Mouse (Mus musculus): ENCODE measurements around the gene Zfp42.

Gene Zfp42

DNA sequence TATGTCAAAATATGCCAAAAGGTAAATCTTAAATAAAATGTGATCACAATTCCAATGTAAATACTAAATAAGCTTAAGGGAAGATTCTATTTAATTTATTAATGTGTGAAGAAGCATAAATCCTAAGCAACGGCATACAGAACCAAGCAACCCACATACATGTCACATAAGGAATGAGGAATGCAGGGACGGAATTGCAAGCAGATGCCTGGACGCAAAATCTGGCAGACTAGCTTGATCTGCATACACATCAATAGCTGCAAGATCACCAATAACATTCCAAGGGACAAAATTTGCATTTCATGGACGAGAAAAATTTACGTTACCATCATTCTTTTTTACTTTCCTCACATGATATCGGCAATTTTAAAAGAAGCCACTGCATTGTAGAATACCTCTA is 51.1 kb downstream of the Zfp42 start:
- DNase-seq (ENCODE audit: extremely low spot score, low read depth, low spot score), result no peak

DNA sequence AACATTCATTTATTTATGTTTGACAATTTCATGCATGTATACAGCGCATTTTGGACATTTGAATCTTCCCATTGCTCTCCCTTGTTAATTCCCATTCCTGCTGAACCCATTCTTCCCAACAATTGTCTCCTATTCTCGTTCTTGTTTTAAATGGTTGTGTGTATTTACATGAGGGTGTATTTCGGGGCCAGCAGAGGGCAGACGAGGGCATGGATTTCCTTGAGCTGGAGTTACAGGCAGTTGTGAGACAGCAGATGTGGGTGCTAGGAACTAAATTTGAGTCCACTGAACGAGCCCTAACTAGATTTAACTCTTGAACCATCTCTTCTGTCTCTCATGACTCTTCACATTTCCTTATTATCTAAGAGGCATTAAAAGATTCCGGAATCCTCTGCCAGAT is 55.1 kb downstream of the Zfp42 start:
- DNase-seq (ENCODE audit: extremely low spot score, low read depth, low spot score), result no peak

- DNase-seq (ENCODE audit: extremely low spot score, low read depth, low spot score), result no peak
Observed at GRCm38 (mm10) chr8:43248707-43249106, 58.1 kb downstream of the Zfp42 start.
